Mouse (Mus musculus) midbrain, postnatal 0 days (tissue): ENCODE measurements around the gene Crat. TPM values are rescaled to one million over a fixed set of nuclear protein-coding genes. Genes with fewer than 3 reads are reported as not detected.

ENCODE experiments used
- ATAC-seq: fragments of 200-750 bp; cut with Nextera tagmentation; 2 replicates; pipeline ENCODE4 v1.8.0; 2017; ENCODE audit warnings: moderate number of reproducible peaks, mild to moderate bottlenecking, moderate TSS enrichment, moderate library complexity; ENCODE audit not compliant: low FRiP score
- DNase-seq: peaks from one replicate; pipeline ENCODE4 v3.0.0-alpha.2; 2015; ENCODE audit warnings: low spot score
- H3K27ac ChIP-seq: fragments of 300-500 bp; sonication (generic); 2 replicates; pipeline ENCODE4 v1.5.1; 2014; ENCODE audit warnings: low read depth, mild to moderate bottlenecking, low read length, mixed read lengths
- H3K27me3 ChIP-seq: fragments of 300-500 bp; sonication (generic); 2 replicates; pipeline ENCODE4 v1.6.1; 2014; ENCODE audit warnings: low read length, control low read depth, mixed read lengths; ENCODE audit not compliant: insufficient read depth
- H3K36me3 ChIP-seq: fragments of 300-500 bp; sonication (generic); 2 replicates; pipeline ENCODE4 v1.6.1; 2014; ENCODE audit warnings: low read length, control low read depth, mixed read lengths; ENCODE audit not compliant: insufficient read depth
- H3K4me1 ChIP-seq: fragments of 300-500 bp; sonication (generic); 2 replicates; pipeline ENCODE4 v1.6.1; 2014; ENCODE audit warnings: mild to moderate bottlenecking, control low read depth, antibody characterized with exemption, low read length, mixed read lengths; ENCODE audit not compliant: insufficient read depth
- H3K4me2 ChIP-seq: fragments of 300-500 bp; sonication (generic); 2 replicates; pipeline ENCODE4 v1.6.1; 2014; ENCODE audit warnings: low read depth, mild to moderate bottlenecking, low read length, mixed read lengths; ENCODE audit not compliant: poor library complexity, severe bottlenecking
- H3K4me3 ChIP-seq: fragments of 300-500 bp; sonication (generic); 2 replicates; pipeline ENCODE4 v1.5.1; 2014; ENCODE audit warnings: low read depth, mild to moderate bottlenecking, low read length, moderate library complexity
- H3K9ac ChIP-seq: fragments of 300-500 bp; sonication (generic); replicated peaks from 2 replicates; pipeline ENCODE4 v1.6.1; 2014; ENCODE audit warnings: mild to moderate bottlenecking, low read length, moderate library complexity, mixed read lengths; ENCODE audit not compliant: poor library complexity, severe bottlenecking
- H3K9me3 ChIP-seq: fragments of 300-500 bp; sonication (generic); 2 replicates; pipeline ENCODE4 v1.6.1; 2016; ENCODE audit warnings: low read length, control low read depth
- CTCF ChIP-seq: IDR thresholded peaks from 2 replicates; pipeline ENCODE4 v1.5.1; 2016; ENCODE audit warnings: antibody characterized with exemption, mild to moderate bottlenecking
- WGBS: fragments of 180-500 bp; shearing (Covaris S2); extraction: QIAGEN DNeasy Blood & Tissue Kit; methylation state at CpG from one replicate; pipeline ENCODE4 v1.1.7; 2014; 5-methylcytosine and 5-hydroxymethylcytosine counted together
- polyA plus RNA-seq: library from polyadenylated mRNA; unstranded; fragments of >200 nt; fragmentation: Nextera tagmentation; extraction: Ambion mirVana; gene quantifications from 2 replicates; pipeline ENCODE4 v1.2.1, GENCODE M21; 2015
- total RNA-seq: library from RNA; depleted of rRNA; stranded (reverse); fragments of >200 nt; gene quantifications from 2 replicates; pipeline ENCODE4 v1.2.3, GENCODE M21; 2014

Crat gene
- total and polyA plus RNA-seq, 2 experiments from 2014 or later, result 24.9 to 38.0 TPM

DNA sequence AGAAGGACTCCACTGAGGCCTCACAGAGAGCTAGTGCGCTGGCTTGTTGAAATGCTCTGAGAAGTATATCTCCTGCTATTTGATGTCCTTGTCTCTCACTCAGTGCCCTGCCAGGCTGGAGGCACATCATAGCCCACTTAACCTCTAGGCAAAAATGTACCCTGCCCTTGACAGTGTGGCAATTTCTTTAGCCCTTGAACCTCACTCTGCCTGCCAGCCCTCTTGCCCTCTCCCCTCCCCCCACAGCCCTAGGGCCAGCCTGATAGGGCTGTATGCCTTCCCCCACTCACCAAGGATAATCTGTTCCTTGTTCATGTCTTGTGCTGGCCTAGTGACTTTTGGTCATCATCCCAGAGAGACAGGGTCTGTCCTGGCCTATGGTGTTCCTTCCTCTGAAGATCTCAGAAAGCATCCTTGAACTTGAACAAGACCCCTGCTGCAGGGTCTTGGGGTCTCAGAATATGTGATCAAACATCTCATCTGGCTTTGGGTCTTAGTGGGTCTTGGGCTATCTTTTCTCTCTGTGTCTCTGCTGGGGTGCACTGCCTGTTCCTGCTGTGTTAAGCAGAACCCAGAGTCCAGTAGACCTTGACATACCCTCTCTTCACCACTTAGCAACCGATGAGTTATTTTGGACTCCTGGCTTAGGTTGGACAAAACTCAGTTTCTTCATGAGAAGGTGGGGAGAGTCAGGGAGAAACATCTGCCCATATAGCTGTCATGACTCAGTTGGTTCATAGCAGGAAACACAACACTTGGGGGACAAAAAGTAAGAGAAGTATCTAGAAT, 50.1 kb downstream of the Crat start:
- H3K4me3 ChIP-seq, result peak overlapping the region; percentile 96
- ATAC-seq, result no peak

DNA sequence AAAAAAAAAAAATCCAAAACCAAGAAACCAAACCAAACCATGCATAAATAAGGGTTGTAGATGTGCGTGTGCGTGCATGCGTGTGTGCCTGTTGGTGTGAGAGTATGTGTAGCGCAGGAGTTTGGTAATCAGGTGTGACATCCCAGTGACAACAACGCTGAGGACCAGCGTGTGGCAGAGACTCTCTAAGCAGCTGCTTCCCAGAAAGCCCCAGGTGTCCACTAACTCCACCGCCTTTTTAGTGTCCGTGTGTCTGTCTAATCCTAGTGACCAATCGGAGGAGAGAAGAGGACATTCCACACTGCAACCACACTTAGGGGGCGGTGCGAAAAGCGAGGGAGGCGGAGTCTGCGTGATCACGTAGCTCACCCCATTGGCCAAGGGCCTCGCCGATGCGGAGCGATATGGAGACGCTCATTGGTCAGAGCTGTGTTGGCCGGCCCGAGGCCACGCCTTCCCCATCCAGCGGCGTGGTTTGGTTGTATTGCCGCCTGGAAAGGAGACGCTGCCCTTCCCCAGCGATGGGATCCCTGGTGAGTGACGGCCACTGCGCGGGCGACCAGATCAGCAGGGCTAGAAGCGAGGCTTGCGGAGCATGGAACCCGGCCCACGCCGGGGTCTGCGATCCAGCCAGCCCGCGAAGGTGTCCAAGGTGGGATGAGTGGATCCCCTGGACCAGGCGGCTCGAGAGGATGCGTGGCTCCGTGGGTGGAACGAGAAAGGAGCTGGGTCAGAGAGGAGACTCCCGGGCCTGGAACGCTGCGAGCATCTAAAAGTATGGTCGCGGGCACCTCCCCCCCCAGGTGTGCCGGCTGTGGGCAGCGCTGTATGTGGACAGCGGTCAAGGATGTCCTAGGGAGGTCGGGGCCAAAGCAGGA, 51.6 kb downstream of the Crat start, which contains the start of gene Miga2:
Gene Miga2, plus strand, starts transcription at position 461 of the 878 bp plus-strand sequence.
- H3K9me3 ChIP-seq, result no peaks in the 10 kb centered on the region
- TF ChIP-seq CTCF, result no peak; the same call in 1 of the 2 replicates
- no peaks in the 10 kb centered on the region for H3K27me3 ChIP-seq
- peak within 1 kb of the TSS; percentile 62; the same call in 1 of the 2 replicates for H3K27ac ChIP-seq
- WGBS, result under 1% methylated on average over 53 of the region's 54 CpGs
- peak; percentile 99 for DNase-seq
- H3K4me3 ChIP-seq, result peak within 1 kb of the TSS; percentile 96
- H3K4me2 ChIP-seq, result peak within 1 kb of the TSS; percentile 88
- H3K4me1 ChIP-seq, result peaks cover 10% of the 10 kb centered on the region; the same call in 1 of the 2 replicates
- H3K9ac ChIP-seq, result peak within 1 kb of the TSS; percentile 71
- peak; percentile 99 for ATAC-seq
- H3K36me3 ChIP-seq, result peaks cover 15% of the 10 kb centered on the region

More for the DNA sequence above, 50.1 kb downstream of the Crat start:
- Histone ChIP-seq H3K36me3 (peaks cover 28% of the 10 kb centered on the region), H3K4me1 (peaks cover 10% of the 10 kb centered on the region; the same call in 1 of the 2 replicates), H3K9ac (peak overlapping the region; percentile 71), H3K27me3 (no peaks in the 10 kb centered on the region), H3K4me2 (peak overlapping the region; percentile 88), H3K27ac (no peak overlapping the region), H3K9me3 (no peaks in the 10 kb centered on the region)
- 92% methylated on average over 2 of the region's 2 CpGs for WGBS
- DNase-seq, result no peak
- TF ChIP-seq CTCF, result no peak

GRCm38 (mm10) chr2:30362865-30363264, 52.7 kb downstream of the Crat start:
- no peak overlapping the region for H3K4me3 ChIP-seq
- peaks cover 3% of the 10 kb centered on the region for H3K36me3 ChIP-seq
- H3K9me3 ChIP-seq, result no peaks in the 10 kb centered on the region
- 78% methylated on average over 5 of the region's 5 CpGs for WGBS
- no peaks in the 10 kb centered on the region for H3K27me3 ChIP-seq
- ATAC-seq (no peak), DNase-seq (no peak)
- H3K4me1 ChIP-seq, result peaks cover 17% of the 10 kb centered on the region
- H3K27ac ChIP-seq, result no peak overlapping the region
- H3K4me2 ChIP-seq, result no peak overlapping the region
- peak; percentile 41 for TF ChIP-seq CTCF
- H3K9ac ChIP-seq, result no peak overlapping the region

GRCm38 (mm10) chr2:30360626-30361025, 55.0 kb downstream of the Crat start:
- H3K9me3 ChIP-seq, result no peaks in the 10 kb centered on the region
- H3K4me1 ChIP-seq, result peaks cover 20% of the 10 kb centered on the region
- DNase-seq (no peak), ATAC-seq (no peak)
- no peak overlapping the region for H3K27ac ChIP-seq
- 0 out of 2 replicates have a peak, but pooled peaks cover 4% of the 10 kb centered on the region for H3K36me3 ChIP-seq
- H3K4me2 ChIP-seq, result no peak overlapping the region
- no peaks in the 10 kb centered on the region for H3K27me3 ChIP-seq
- 60% methylated on average over 10 of the region's 10 CpGs for WGBS
- no peak for TF ChIP-seq CTCF
- H3K4me3 ChIP-seq, result no peak overlapping the region
- no peak overlapping the region for H3K9ac ChIP-seq

- 3% methylated on average over 45 of the region's 73 CpGs for WGBS
- peak; percentile 79 for ATAC-seq
Observed at GRCm38 (mm10) chr2:30358533-30359531, 56.8 kb downstream of the Crat start, which contains the start of gene Sh3glb2. Gene Sh3glb2, minus strand, starts transcription at chr2:30359337.

More at GRCm38 (mm10) chr2:30358533-30359531, 56.8 kb downstream of the Crat start, which contains the start of gene Sh3glb2:
- Histone ChIP-seq H3K27ac (peak within 1 kb of the TSS; percentile 75), H3K4me3 (peak within 1 kb of the TSS; percentile 81), H3K27me3 (no peaks in the 10 kb centered on the region), H3K4me1 (peaks cover 10% of the 10 kb centered on the region), H3K9me3 (no peaks in the 10 kb centered on the region), H3K9ac (peak within 1 kb of the TSS; percentile 86), H3K4me2 (peak within 1 kb of the TSS; percentile 85), H3K36me3 (peaks cover 15% of the 10 kb centered on the region)
- peak; percentile 52 for TF ChIP-seq CTCF
- DNase-seq, result peak; percentile 90
